15 mouse cellular contexts compared by ENCODE assay signal in the genomic region with DNA sequence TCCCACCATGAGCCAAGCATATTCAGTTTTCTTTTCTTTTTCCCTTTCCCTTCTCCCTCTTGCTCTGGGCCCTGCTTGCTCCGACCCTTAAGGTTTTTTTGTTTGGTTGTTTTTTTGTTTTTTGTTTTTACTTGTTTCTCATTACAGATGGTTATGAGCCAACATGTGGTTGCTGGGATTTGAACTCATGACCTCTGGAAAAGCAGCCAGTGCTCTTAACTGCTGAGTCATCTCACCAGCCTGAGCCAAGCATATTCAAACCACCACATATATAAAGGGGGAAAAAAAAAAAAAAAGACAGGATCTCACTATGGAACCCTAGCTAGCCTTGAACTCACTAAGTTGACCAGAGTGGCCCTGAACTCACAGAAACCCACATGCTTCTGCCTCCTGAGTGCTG.
"Had no signal": no experiment of that assay in that cellular context is flagged by ENCODE, and none has a peak within 500 bp of the region (broad histone marks: within the 10 kb centered on the region; RNA-seq: fewer than 3 reads in every experiment).

No protein-coding gene starts in this region.

- H3K36me3 ChIP-seq: lung, embryonic 15.5 days; midbrain, embryonic 13.5 days; midbrain, embryonic 15.5 days; neural tube, embryonic 12.5 days had no signal

- DNase-seq: lung, adult 2 months; lung, postnatal 14 days; lung, postnatal 36 days; right cerebral cortex, postnatal 14 days; thymus, adult 18-20 months; thymus, postnatal 14 days; thymus, postnatal 36 days had no signal

- H3K9me3 ChIP-seq: lung, embryonic 15.5 days; midbrain, embryonic 13.5 days; midbrain, embryonic 15.5 days; neural tube, embryonic 12.5 days had no signal

- ATAC-seq: lung, postnatal 0 days; midbrain, embryonic 13.5 days; midbrain, embryonic 15.5 days had no signal

- H3K27ac ChIP-seq: lung, embryonic 15.5 days; macrophage; midbrain, embryonic 13.5 days; midbrain, embryonic 15.5 days; neural tube, embryonic 12.5 days had no signal

- H3K4me3 ChIP-seq: lung, embryonic 15.5 days; megakaryocyte, embryonic 14.5 days; midbrain, embryonic 13.5 days; midbrain, embryonic 15.5 days; neural tube, embryonic 12.5 days had no signal

- H3K4me1 ChIP-seq: lung, embryonic 15.5 days; megakaryocyte, embryonic 14.5 days; midbrain, embryonic 13.5 days; midbrain, embryonic 15.5 days; neural tube, embryonic 12.5 days had no signal

- H3K27me3 ChIP-seq: lung, embryonic 15.5 days; midbrain, embryonic 13.5 days; midbrain, embryonic 15.5 days had no signal

- H3K4me2 ChIP-seq: lung, embryonic 15.5 days; midbrain, embryonic 11.5 days; midbrain, embryonic 13.5 days; midbrain, embryonic 15.5 days; neural tube, embryonic 12.5 days had no signal

- H3K9ac ChIP-seq: lung, embryonic 15.5 days; midbrain, embryonic 13.5 days; midbrain, embryonic 15.5 days; neural tube, embryonic 12.5 days had no signal
